Mouse (Mus musculus) NIH3T3 (cell line): ENCODE results near the gene Slfn5.
"Not testable (repeated sequence)": the region's sequence is repeated elsewhere in the genome, so short reads cannot be mapped to it uniquely, and the experiment has no call there.

Experiments
- DNase-seq: peaks from one replicate; pipeline ENCODE4 v3.0.0-alpha.2; 2012; ENCODE audit warnings: low read depth

Gene Slfn5

GRCm38 (mm10) chr11:82947457-82947856 lies 3.7 kb upstream of the Slfn5 start:
- no peak for DNase-seq

DNA sequence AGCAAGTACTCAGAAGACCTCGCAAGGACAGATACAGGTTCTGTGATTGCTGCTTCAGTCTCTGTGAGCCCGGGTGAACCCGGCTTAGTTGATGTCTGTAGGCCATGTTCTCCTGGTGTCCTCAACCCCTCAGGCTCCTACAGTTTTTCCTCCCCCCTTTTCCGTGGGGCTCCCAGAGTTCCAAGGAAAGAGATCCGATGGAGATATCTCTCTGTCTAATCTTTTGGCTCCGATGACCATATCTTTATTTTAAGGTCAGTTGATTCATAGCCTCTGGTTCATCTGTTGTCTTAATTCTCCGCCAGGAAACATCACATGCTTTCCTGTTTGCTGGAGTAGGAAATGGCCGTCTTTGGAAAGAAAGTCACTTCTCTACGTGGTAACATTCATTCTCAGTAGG lies 2.1 kb upstream of the Slfn5 start:
- DNase-seq = no peak

GRCm38 (mm10) chr11:82951865-82952611 lies 889 bp downstream of the Slfn5 start:
- no peak for DNase-seq

DNA sequence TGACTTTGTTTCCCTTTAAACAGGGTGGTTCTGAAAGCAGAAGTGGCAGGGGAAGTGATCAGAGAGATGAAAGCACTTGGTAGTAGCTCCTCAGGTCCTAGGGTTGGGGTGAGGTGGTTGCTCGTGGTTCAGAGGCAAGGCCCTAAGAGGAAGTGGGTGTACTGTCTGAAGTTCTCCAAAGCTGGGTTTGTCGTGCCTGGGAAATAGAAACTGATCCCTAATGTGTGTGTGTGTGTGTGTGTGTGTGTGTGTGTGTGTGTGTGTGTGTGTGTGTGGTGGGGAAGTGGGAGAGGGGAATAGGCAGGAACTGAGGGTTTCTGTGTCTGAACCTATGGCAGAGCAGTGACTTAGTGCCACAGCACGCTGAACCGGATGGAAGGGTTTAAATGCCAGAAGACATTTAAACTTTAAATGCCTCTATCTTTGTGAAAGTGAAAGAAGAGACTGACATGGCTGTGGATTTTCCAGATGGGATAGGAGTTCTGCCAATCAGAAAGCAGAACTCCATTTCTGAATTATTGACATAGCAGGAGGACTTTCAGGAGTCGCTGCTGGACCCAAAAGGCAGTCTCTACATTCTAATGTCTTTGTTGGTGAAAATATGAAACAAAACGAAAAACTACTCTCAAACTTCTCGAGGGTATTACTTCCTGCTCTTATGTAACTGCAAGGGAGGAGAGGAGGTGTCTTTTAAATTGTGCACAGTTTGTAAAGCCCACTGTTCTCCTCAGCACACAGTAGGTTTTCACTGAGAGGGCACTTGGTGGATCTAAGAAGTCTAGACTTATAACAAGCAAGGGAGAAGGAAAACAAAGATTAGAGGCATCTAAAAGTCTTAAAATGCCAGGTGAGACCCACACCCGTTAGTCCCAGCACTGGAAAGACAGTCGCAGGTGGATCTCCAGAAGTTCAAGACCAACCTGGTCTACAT lies 1.7 kb downstream of the Slfn5 start:
- DNase-seq = no peak

GRCm38 (mm10) chr11:82954631-82955030 lies 3.5 kb downstream of the Slfn5 start:
- no peak for DNase-seq

DNA sequence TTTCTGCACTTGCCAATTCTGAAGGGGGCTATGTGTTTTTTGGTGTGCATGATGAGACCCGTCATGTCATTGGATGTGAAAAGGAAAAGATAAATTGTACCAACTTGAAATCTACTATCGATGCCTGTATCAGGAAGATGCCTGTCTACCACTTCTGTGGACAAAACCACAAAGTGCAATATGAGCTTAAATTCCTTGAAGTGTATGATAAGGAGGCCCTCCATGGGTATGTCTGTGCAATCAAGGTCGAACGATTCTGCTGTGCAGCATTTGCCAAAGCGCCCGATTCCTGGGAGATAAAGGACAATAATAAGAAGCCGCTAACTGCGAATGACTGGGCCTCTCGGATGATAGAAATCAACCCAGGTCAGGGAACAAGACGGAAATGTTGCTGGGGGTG lies 5.8 kb downstream of the Slfn5 start:
- no peak for DNase-seq

GRCm38 (mm10) chr11:82959613-82960012 lies 8.5 kb downstream of the Slfn5 start:
- peak; percentile 73 for DNase-seq

GRCm38 (mm10) chr11:82961743-82962142 lies 10.6 kb downstream of the Slfn5 start:
- DNase-seq = no peak

DNA sequence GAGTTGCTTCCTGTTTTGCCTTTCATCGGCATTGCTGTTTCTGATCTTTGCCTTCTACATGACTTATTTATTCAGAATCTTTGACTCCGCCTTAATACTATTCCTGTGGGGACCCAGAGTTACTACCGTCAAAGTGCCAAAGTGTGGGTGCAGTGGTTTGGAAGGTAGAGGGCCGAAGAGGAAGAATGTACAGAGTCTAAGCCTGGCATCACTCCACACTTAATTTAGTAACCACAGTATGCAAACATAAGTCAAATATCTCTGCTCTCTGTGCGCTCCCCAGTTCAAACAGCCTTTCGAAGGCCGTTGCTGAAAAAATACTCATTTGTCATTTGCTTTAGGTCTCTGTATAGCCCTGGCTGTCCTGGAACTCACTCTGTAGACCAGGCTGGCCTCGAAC lies 11.1 kb downstream of the Slfn5 start:
- DNase-seq = no peak

- peak; percentile 18 for DNase-seq
Measured at GRCm38 (mm10) chr11:82970712-82971589, 19.8 kb downstream of the Slfn5 start.

GRCm38 (mm10) chr11:82971590-82971974 lies 20.4 kb downstream of the Slfn5 start:
- no peak for DNase-seq

DNA sequence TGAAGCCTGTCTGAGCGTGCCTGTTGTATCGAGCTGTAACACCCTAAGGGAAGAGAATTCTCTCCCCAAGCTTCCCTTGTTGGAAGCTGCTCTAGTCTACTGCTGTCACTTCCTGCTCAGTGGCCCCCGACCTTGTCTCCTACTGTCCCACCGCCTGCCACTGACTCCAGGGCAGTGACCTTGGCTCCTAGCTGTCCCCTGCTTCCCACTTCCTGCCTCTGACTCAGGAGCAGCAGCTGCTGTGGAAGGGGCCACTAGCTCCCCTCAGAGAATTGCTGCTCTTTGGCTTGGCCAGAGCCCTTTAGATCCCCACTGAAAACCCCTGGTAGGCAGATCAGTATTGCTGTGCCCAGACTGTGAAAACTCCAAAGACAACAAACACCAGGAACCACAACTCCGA lies 22.8 kb downstream of the Slfn5 start:
- no peak for DNase-seq

DNA sequence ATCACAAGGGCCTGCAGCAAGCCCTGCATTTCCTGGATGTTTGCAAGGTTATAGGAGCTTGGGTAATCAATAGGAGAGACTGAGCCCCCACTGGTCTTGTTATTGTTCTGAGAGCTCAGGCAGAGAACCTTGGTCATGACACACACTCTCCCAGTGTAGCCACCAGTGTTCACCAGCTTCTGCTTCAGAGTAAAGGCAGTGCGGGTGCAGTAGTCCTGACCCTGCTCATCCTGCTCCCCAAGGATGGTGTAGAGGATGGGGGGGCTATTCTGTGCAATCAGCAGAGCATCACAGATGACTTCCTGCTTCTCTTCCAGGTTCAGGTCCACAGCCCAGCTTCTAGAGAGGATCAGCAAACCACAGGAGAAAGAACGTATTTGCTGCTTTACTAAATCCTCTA lies 31.3 kb downstream of the Slfn5 start:
- DNase-seq = not testable (repeated sequence)

DNA sequence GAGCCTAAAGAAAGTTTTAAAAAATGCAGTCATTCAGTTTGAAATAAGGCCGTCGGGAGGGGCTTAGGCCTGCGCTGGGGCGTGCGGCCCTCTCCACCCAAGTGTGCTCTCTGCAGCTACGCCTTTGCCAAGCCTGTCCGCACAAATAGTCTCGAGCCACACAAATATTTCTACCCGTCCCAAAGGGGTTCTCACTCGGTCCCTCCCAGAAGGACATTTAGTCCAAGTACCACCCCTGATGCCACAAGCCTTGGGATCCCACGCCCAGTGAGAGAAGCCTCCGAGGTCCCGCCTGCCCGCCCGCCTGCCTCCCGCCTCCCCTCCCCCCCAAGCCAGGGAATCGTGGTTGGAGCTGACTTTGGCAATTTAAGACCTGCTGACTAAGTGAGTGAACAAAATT lies 32.0 kb downstream of the Slfn5 start:
- no peak for DNase-seq

- DNase-seq = peak; percentile 63
Measured at GRCm38 (mm10) chr11:82987621-82988020, 36.5 kb downstream of the Slfn5 start.

DNA sequence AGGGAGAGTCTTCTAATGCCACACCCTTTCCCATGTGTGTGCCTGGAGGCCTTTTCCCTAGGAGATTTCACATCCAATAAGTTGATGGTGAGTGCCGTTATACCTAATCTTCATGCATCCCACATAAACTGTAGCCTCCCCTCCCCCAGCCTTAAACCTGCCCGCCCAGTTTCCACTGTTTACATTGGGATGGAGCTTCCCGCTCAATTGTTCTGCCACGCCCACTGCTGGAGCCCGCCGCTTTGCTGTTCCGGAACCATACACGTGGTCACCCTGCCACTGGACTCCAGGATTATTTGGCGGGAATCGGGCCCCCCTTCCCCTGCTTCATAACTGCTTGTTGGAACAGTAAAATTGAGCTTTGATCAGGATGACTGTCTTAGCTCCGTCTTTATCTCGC lies 38.2 kb downstream of the Slfn5 start:
- no peak for DNase-seq

- DNase-seq = peak; percentile 83
Measured at GRCm38 (mm10) chr11:82990612-82991385, 39.6 kb downstream of the Slfn5 start.

- peak; percentile 75 for DNase-seq
Measured at GRCm38 (mm10) chr11:82991469-82992166, 40.5 kb downstream of the Slfn5 start, which contains the start of gene Slfn9. Gene Slfn9, minus strand, starts transcription at chr11:82991830.

DNA sequence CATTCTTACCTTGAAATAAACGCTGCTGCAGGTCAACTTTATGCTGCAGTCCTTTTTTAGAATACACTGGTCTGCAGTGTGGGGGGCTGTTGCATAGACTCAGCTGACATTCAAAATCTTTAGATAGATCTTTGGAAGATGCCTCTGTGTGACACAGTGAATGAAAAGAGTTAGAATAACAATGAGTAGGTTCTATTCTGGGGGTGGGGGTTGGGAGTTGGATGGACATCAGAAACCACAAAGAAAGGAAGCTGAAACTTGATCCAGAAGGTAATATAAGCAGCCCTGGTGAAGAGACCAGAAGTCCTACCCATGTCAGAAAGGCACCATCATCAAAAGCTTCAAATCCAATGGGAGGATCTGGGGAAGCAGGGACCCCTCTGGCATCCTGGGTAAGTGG lies 62.2 kb downstream of the Slfn5 start:
- DNase-seq = no peak
